8 mouse cellular contexts compared by ENCODE assay signal in genomic region chr4:109281161-109281560, GRCm38 (mm10). TPM values are rescaled to one million over a fixed set of nuclear protein-coding genes. Genes with fewer than 3 reads are reported as not detected.
DNase-seq lines count a peak whose midpoint lies in the region; ATAC-seq and TF ChIP-seq lines count a peak whose summit lies in the region.

No protein-coding gene starts in this region.

- no peaks in the 10 kb centered on the region for H3K36me3 ChIP-seq in forebrain, embryonic 12.5 days (replicated peaks)
- H3K36me3 ChIP-seq in liver, embryonic 12.5 days = 0 out of 2 replicates have a peak, but pooled peaks cover 3% of the 10 kb centered on the region
- H3K36me3 ChIP-seq in stomach, embryonic 15.5 days = 0 out of 2 replicates have a peak, but pooled peaks cover 3% of the 10 kb centered on the region

- H3K4me2 ChIP-seq in forebrain, embryonic 12.5 days = peak overlapping the region; percentile 81
- H3K4me2 ChIP-seq in liver, embryonic 12.5 days = peak overlapping the region; percentile 90
- peak overlapping the region; percentile 87 for H3K4me2 ChIP-seq in stomach, embryonic 15.5 days

- 15% methylated on average over 4 of the region's 4 CpGs for WGBS in cerebellum, adult 2 months
- WGBS in forebrain, embryonic 12.5 days = 10% methylated on average over 4 of the region's 4 CpGs
- 11% methylated on average over 4 of the region's 4 CpGs for WGBS in liver, embryonic 12.5 days (ENCODE audit: insufficient replicate concordance)
- 11% methylated on average over 4 of the region's 4 CpGs for WGBS in stomach, embryonic 15.5 days

- no peak for ATAC-seq in cerebellum, adult (ENCODE audit: insufficient number of reproducible peaks, low FRiP score, low TSS enrichment)
- ATAC-seq in forebrain, embryonic 12.5 days (ENCODE audit: low FRiP score) = no peak
- ATAC-seq in liver, embryonic 12.5 days = no peak
- no peak for ATAC-seq in stomach, embryonic 15.5 days (ENCODE audit: insufficient read depth, low FRiP score, low read depth)

- no peaks in the 10 kb centered on the region for H3K9me3 ChIP-seq in forebrain, embryonic 12.5 days
- H3K9me3 ChIP-seq in liver, embryonic 12.5 days (replicated peaks) = no peaks in the 10 kb centered on the region
- H3K9me3 ChIP-seq in stomach, embryonic 15.5 days = no peaks in the 10 kb centered on the region

- intact Hi-C loops in left cerebral cortex, postnatal 10 days (cut with DNase I) = no loop called here

- no peak for TF ChIP-seq POLR2A in cerebellum, adult 2 months (IDR thresholded peaks at IDR 0.05; ENCODE audit: borderline replicate concordance, insufficient read depth, low read length)

- H3K27me3 ChIP-seq in cerebellum, adult 2 months (ENCODE audit: control insufficient read depth, insufficient read depth, low read length) = no peaks in the 10 kb centered on the region
- H3K27me3 ChIP-seq in forebrain, embryonic 12.5 days = 0 out of 2 replicates have a peak, but pooled peaks cover 3% of the 10 kb centered on the region
- H3K27me3 ChIP-seq in liver, embryonic 12.5 days (replicated peaks) = no peaks in the 10 kb centered on the region
- no peaks in the 10 kb centered on the region for H3K27me3 ChIP-seq in stomach, embryonic 15.5 days (replicated peaks)

- peak overlapping the region; percentile 82 for H3K9ac ChIP-seq in forebrain, embryonic 12.5 days
- peak overlapping the region; percentile 98 for H3K9ac ChIP-seq in liver, embryonic 12.5 days
- H3K9ac ChIP-seq in stomach, embryonic 15.5 days = peak overlapping the region; percentile 95; the same call in 1 of the 2 replicates

- no peak for DNase-seq in cerebellum, adult 2 months
- DNase-seq in A20 (ENCODE audit: low read depth, low spot score) = peak; percentile 70
- no peak for DNase-seq in left cerebral cortex, postnatal 10 days (ENCODE audit: extremely low spot score in 1 of 2, low spot score in 2 of 2)
- no peak for DNase-seq in lung, postnatal 14 days

- no peaks in the 10 kb centered on the region for H3K4me1 ChIP-seq in cerebellum, adult 2 months (ENCODE audit: control insufficient read depth, insufficient read depth, low read length)
- H3K4me1 ChIP-seq in forebrain, embryonic 12.5 days = 0 out of 2 replicates have a peak, but pooled peaks cover 9% of the 10 kb centered on the region
- H3K4me1 ChIP-seq in liver, embryonic 12.5 days = peaks cover 46% of the 10 kb centered on the region
- H3K4me1 ChIP-seq in stomach, embryonic 15.5 days = peaks cover 15% of the 10 kb centered on the region

- H3K27ac ChIP-seq in cerebellum, adult 2 months (ENCODE audit: insufficient read depth, low read length) = no peak overlapping the region
- H3K27ac ChIP-seq in forebrain, embryonic 12.5 days = no peak overlapping the region
- peak overlapping the region; percentile 95 for H3K27ac ChIP-seq in liver, embryonic 12.5 days
- H3K27ac ChIP-seq in stomach, embryonic 15.5 days = no peak overlapping the region

- H3K4me3 ChIP-seq in cerebellum, adult 2 months (replicated peaks; ENCODE audit: insufficient read depth, low read depth, low read length) = peak overlapping the region; percentile 87
- peak overlapping the region; percentile 90 for H3K4me3 ChIP-seq in forebrain, embryonic 12.5 days (replicated peaks)
- H3K4me3 ChIP-seq in liver, embryonic 12.5 days = peak overlapping the region; percentile 96
- H3K4me3 ChIP-seq in stomach, embryonic 15.5 days (replicated peaks) = peak overlapping the region; percentile 84

- no peak for TF ChIP-seq CTCF in cerebellum, adult 2 months (IDR thresholded peaks at IDR 0.05; ENCODE audit: borderline replicate concordance, insufficient read depth, low read depth, low read length)

RNA-seq across cellular contexts. Expression of gene Eps15, which starts 1.1 kb away (rescaled TPM):
- polyA plus RNA-seq in cerebellum, adult 2 months (2012; rRNA removed) = 131 and 135 TPM in 2 replicates
- polyA plus RNA-seq in forebrain, embryonic 12.5 days (2016; fragmentation: Nextera tagmentation; extraction: Ambion mirVana) = 47.4 and 48.3 TPM in 2 replicates
- 53.0 and 54.2 TPM in 2 replicates for polyA plus RNA-seq in liver, embryonic 12.5 days (2016; fragmentation: Nextera tagmentation; extraction: Ambion mirVana)
- polyA plus RNA-seq in stomach, embryonic 15.5 days (2015; fragmentation: Nextera tagmentation; extraction: Ambion mirVana) = 30.2 and 34.8 TPM in 2 replicates
- total RNA-seq in left cerebral cortex, postnatal 10 days (2021) = 100 to 1,000 TPM; 176 to 177 TPM

RNA-seq across cellular contexts. Expression of gene Calr4, which starts 46.9 kb away (rescaled TPM):
- polyA plus RNA-seq in cerebellum, adult 2 months (2012; rRNA removed) = 1.3 and 1.8 TPM in 2 replicates
- 0.21 TPM in 1 of 2 replicates, not detected in the other for polyA plus RNA-seq in forebrain, embryonic 12.5 days (2016; fragmentation: Nextera tagmentation; extraction: Ambion mirVana)
- not detected in 2 replicates for polyA plus RNA-seq in liver, embryonic 12.5 days (2016; fragmentation: Nextera tagmentation; extraction: Ambion mirVana)
- polyA plus RNA-seq in stomach, embryonic 15.5 days (2015; fragmentation: Nextera tagmentation; extraction: Ambion mirVana) = 0.19 TPM in 2 replicates
- total RNA-seq in left cerebral cortex, postnatal 10 days (2021) = under 1 TPM; 0.32 to 0.47 TPM
